Mouse (Mus musculus) CH12.LX (cell line): Measurements from ENCODE around the gene Ube2i. TPM values are rescaled to one million over a fixed set of nuclear protein-coding genes. Genes with fewer than 3 reads are reported as not detected.

Experiments used
- DNase-seq: peaks from one replicate; pipeline ENCODE4 v3.0.0-alpha.2; 2013; ENCODE audit errors: extremely low read depth
- H3K27ac ChIP-seq: 2 replicates; pipeline ENCODE4 v1.5.1; 2012; ENCODE audit warnings: low read depth, mild to moderate bottlenecking, control low read depth, moderate library complexity; ENCODE audit not compliant: insufficient read depth
- H3K27me3 ChIP-seq: replicated peaks from 2 replicates; pipeline ENCODE3; 2012; ENCODE audit warnings: inconsistent platforms
- H3K36me3 ChIP-seq, 2 experiments: replicated peaks in 1 of 2; 2 replicates each; pipeline versions ENCODE3 to v1.6.1; 2012; ENCODE audit warnings: inconsistent platforms in 1 of 2, low read length in 1 of 2, mild to moderate bottlenecking in 1 of 2, mixed read lengths in 1 of 2, moderate library complexity in 1 of 2; ENCODE audit not compliant: control insufficient read depth in 1 of 2, insufficient read depth in 1 of 2
- H3K4me1 ChIP-seq, 2 experiments: 2 replicates each; pipeline ENCODE4 v1.6.1; 2012; ENCODE audit warnings: inconsistent platforms in 1 of 2, moderate library complexity in 1 of 2; ENCODE audit not compliant: insufficient read depth in 2 of 2, control insufficient read depth in 1 of 2
- H3K4me2 ChIP-seq: 2 replicates; pipeline ENCODE4 v1.6.1; 2012; ENCODE audit warnings: low read depth, mild to moderate bottlenecking, control low read depth; ENCODE audit not compliant: poor library complexity, insufficient read depth, severe bottlenecking
- H3K4me3 ChIP-seq, 3 experiments: fragments of 150-350 bp in 1 of 3; sonication (generic) in 1 of 3; replicated peaks in 1 of 3; 2 replicates each; pipeline versions ENCODE3 to v1.5.1; 2011 to 2012; ENCODE audit warnings: low read depth in 2 of 3, low read length in 2 of 3, mild to moderate bottlenecking in 2 of 3, moderate library complexity in 2 of 3, control low read depth in 1 of 3, improper control_type of control experiment in 1 of 3, inconsistent platforms in 1 of 3, mixed read lengths in 1 of 3; ENCODE audit not compliant: poor library complexity in 1 of 3
- H3K79me2 ChIP-seq: replicated peaks from 2 replicates; pipeline ENCODE4 v1.6.1; 2012; ENCODE audit warnings: mild to moderate bottlenecking, moderate library complexity; ENCODE audit not compliant: control insufficient read depth, poor library complexity, insufficient read depth, severe bottlenecking; ENCODE audit errors: extremely low read depth
- H3K9ac ChIP-seq: 2 replicates; pipeline ENCODE4 v1.6.1; 2012; ENCODE audit warnings: low read depth, mild to moderate bottlenecking, control low read depth, moderate library complexity; ENCODE audit not compliant: insufficient read depth
- H3K9me3 ChIP-seq: replicated peaks from 2 replicates; pipeline ENCODE3; 2012; ENCODE audit warnings: low read length, inconsistent platforms, mixed read lengths
- CHD1 ChIP-seq: IDR thresholded peaks from 2 replicates; pipeline ENCODE4 v1.6.1; 2012; ENCODE audit warnings: low read depth, low read length, improper control_type of control experiment, inconsistent platforms
- CTCF ChIP-seq, 2 experiments: IDR thresholded peaks in 1 of 2; conservative IDR thresholded peaks in 1 of 2; 2 replicates each; pipeline ENCODE4 v1.5.1; 2011 to 2012; ENCODE audit warnings: low read depth in 2 of 2, low read length in 2 of 2, improper control_type of control experiment in 1 of 2, inconsistent platforms in 1 of 2, mild to moderate bottlenecking in 1 of 2, moderate library complexity in 1 of 2
- ELF1 ChIP-seq: IDR thresholded peaks from 2 replicates; pipeline ENCODE4 v1.6.1; 2014; ENCODE audit warnings: low read depth, mild to moderate bottlenecking, inconsistent platforms, low read length, improper control_type of control experiment
- EP300 ChIP-seq: IDR thresholded peaks from 2 replicates; pipeline ENCODE4 v1.6.1; 2011; ENCODE audit warnings: low read length, improper control_type of control experiment
- HCFC1 ChIP-seq: IDR thresholded peaks from 2 replicates; pipeline ENCODE4 v1.6.1; 2012; ENCODE audit warnings: low read depth, mild to moderate bottlenecking, inconsistent platforms, low read length, improper control_type of control experiment
- IRF4 ChIP-seq: IDR thresholded peaks from 2 replicates; pipeline ENCODE4 v1.6.1; 2014; ENCODE audit warnings: low read depth, mild to moderate bottlenecking, inconsistent platforms, low read length, improper control_type of control experiment
- JUND ChIP-seq: conservative IDR thresholded peaks from 2 replicates; pipeline ENCODE4 v1.6.1; 2011; ENCODE audit warnings: low read depth, low read length, improper control_type of control experiment
- KAT2A ChIP-seq: IDR thresholded peaks from 2 replicates; pipeline ENCODE4 v1.6.1; 2012; ENCODE audit warnings: low read length, improper control_type of control experiment, inconsistent platforms; ENCODE audit not compliant: insufficient replicate concordance
- MAX ChIP-seq: IDR thresholded peaks from 2 replicates; pipeline ENCODE4 v1.6.1; 2011; ENCODE audit warnings: low read length, improper control_type of control experiment
- MAZ ChIP-seq: IDR thresholded peaks from 2 replicates; pipeline ENCODE4 v1.6.1; 2012; ENCODE audit warnings: low read depth, mild to moderate bottlenecking, inconsistent platforms, low read length, improper control_type of control experiment, moderate library complexity
- MYC ChIP-seq: IDR thresholded peaks from 2 replicates; pipeline ENCODE4 v1.6.1; 2011; ENCODE audit warnings: low read depth, mild to moderate bottlenecking, improper control_type of control experiment, low read length
- NELFE ChIP-seq: IDR thresholded peaks from 2 replicates; pipeline ENCODE4 v1.6.1; 2011; ENCODE audit warnings: low read depth, low read length, improper control_type of control experiment
- NRF1 ChIP-seq: IDR thresholded peaks from 2 replicates; pipeline ENCODE4 v1.6.1; 2014; ENCODE audit warnings: low read depth, mild to moderate bottlenecking, inconsistent platforms, low read length, improper control_type of control experiment, moderate library complexity
- SIN3A ChIP-seq: IDR thresholded peaks from 2 replicates; pipeline ENCODE4 v1.6.1; 2012; ENCODE audit warnings: low read length, improper control_type of control experiment, inconsistent platforms
- SMC3 ChIP-seq: IDR thresholded peaks from 2 replicates; pipeline ENCODE4 v1.6.1; 2011; ENCODE audit warnings: low read depth, low read length, improper control_type of control experiment
- TBP ChIP-seq: conservative IDR thresholded peaks from 2 replicates; pipeline ENCODE4 v1.6.1; 2011; ENCODE audit warnings: low read depth, low read length, improper control_type of control experiment
- TCF12 ChIP-seq: IDR thresholded peaks from 2 replicates; pipeline ENCODE4 v1.6.1; 2014; ENCODE audit warnings: low read depth, mild to moderate bottlenecking, inconsistent platforms, low read length, improper control_type of control experiment
- USF1 ChIP-seq: IDR thresholded peaks from 2 replicates; pipeline ENCODE4 v1.6.1; 2014; ENCODE audit warnings: low read depth, mild to moderate bottlenecking, inconsistent platforms, low read length, improper control_type of control experiment
- ZC3H11A ChIP-seq: IDR thresholded peaks from 2 replicates; pipeline ENCODE4 v1.6.1; 2012; ENCODE audit warnings: low read depth, mild to moderate bottlenecking, inconsistent platforms, low read length, improper control_type of control experiment
- ZMIZ1 ChIP-seq: IDR thresholded peaks from 2 replicates; pipeline ENCODE4 v1.6.1; 2012; ENCODE audit warnings: low read depth, mild to moderate bottlenecking, inconsistent platforms, low read length, improper control_type of control experiment
- ZNF384 ChIP-seq: IDR thresholded peaks from 2 replicates; pipeline ENCODE4 v1.6.1; 2012; ENCODE audit warnings: low read depth, low read length, improper control_type of control experiment, inconsistent platforms
- dilution Hi-C: fragments of 300-500 bp; cut with MboI; formaldehyde crosslinking; loops from 2 replicates; pipeline ENCODE4 v1.14.3; 2020; ENCODE audit warnings: low sequenced_read_pairs; ENCODE audit not compliant: extremely low pct_unique_long_range_greater_than_20kb, extremely low pct_ligation_motif_present
- in situ Hi-C: fragments of 300-500 bp; cut with MboI; formaldehyde crosslinking; loops from 3 replicates; pipeline ENCODE4 v1.14.3; 2019; ENCODE audit warnings: low sequenced_read_pairs, low pct_ligation_motif_present, low pct_unique_long_range_greater_than_20kb, mixed read lengths
- polyA plus RNA-seq: library from polyadenylated mRNA; unstranded; fragments of >175 nt; gene quantifications from 2 replicates; pipeline ENCODE4 v1.2.1, GENCODE M21; 2012; ENCODE audit warnings: low read depth; ENCODE audit not compliant: insufficient read length
- total RNA-seq, 2 experiments: library from RNA; depleted of rRNA; stranded (reverse); fragments of 300-350 nt in 1 of 2; fragments of >200 nt in 1 of 2; gene quantifications; 2 replicates each; pipeline ENCODE4 v1.2.3; 2012 to 2014

Ube2i gene
- total and polyA plus RNA-seq, 3 experiments = 356 to 731 (median 578) TPM

GRCm38 (mm10) chr17:25252643-25253042, 21.8 kb downstream of the Ube2i start:
- no peaks in the 10 kb centered on the region for H3K79me2 ChIP-seq
- H3K4me3 ChIP-seq = no peak overlapping the region
- no peak for TF ChIP-seq TBP
- TF ChIP-seq IRF4 = no peak
- no peak for TF ChIP-seq ZNF384
- no peak for TF ChIP-seq HCFC1
- no peak for TF ChIP-seq NRF1
- no peak for TF ChIP-seq JUND
- no peak for TF ChIP-seq SMC3
- TF ChIP-seq CTCF (conservative IDR thresholded peaks at IDR 0.05 in 1 of 2, IDR thresholded peaks at IDR 0.05 in 1 of 2; ENCODE audit: low read depth in 2 of 2, low read length in 2 of 2) = no peak
- in situ Hi-C loops (no loop called here), dilution Hi-C loops (no loop called here)
- peaks cover 19% of the 10 kb centered on the region for H3K27me3 ChIP-seq
- no peak overlapping the region for H3K4me2 ChIP-seq
- H3K36me3 ChIP-seq = peaks cover 0 to 7% of the 10 kb centered on the region in 2 experiments
- peaks cover 0 to 2% of the 10 kb centered on the region in 2 experiments; a peak in 1 of 4 replicates for H3K4me1 ChIP-seq
- no peak for DNase-seq
- H3K27ac ChIP-seq = no peak overlapping the region
- H3K9me3 ChIP-seq = no peaks in the 10 kb centered on the region
- no peak overlapping the region for H3K9ac ChIP-seq

DNA sequence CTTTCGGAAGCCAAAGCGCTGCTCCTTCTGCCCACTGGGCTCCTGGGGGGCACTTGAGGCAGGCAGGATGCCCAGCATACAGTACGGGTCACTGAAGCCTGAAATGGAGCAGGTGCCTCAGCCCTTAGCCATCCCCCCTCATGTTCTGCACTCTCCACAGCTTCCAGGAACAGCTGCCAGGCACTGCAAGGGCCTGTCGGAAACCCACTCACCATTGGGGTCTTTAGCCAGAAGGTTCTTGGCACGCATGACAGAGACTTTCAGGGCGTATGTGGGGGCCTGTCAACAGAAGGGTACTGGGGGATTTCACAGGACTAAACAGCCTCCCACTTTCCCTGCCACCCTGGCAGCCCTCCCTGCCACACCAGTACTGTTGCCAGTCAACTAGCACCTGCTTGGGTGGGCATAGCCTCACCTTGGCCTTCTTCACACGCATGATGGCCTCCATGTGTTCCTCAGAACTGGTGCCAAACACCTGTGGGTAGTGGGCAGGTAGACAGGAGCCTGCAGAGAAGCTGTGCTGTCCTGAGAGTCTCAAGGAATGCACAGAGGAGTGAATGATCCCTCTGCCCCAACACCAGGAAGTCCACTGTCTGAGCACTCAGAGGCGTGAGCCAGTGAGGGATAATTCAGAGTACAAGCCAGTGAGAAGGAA, 24.1 kb downstream of the Ube2i start:
- dilution Hi-C loops = no loop called here
- no peak for DNase-seq
- Histone ChIP-seq H3K79me2 (no peaks in the 10 kb centered on the region), H3K9ac (no peak overlapping the region), H3K36me3 (peaks cover 2 to 14% of the 10 kb centered on the region in 2 experiments)
- TF ChIP-seq IRF4 (no peak), SIN3A (no peak), CHD1 (no peak)
- TF ChIP-seq, all 38 proteins: peak for 0
- in situ Hi-C loops = no loop called here
- Histone ChIP-seq H3K27ac (no peak overlapping the region), H3K4me1 (no peaks in the 10 kb centered on the region), H3K9me3 (no peaks in the 10 kb centered on the region), H3K27me3 (peaks cover 19% of the 10 kb centered on the region), H3K4me2 (no peak overlapping the region), H3K4me3 (no peak overlapping the region)

DNA sequence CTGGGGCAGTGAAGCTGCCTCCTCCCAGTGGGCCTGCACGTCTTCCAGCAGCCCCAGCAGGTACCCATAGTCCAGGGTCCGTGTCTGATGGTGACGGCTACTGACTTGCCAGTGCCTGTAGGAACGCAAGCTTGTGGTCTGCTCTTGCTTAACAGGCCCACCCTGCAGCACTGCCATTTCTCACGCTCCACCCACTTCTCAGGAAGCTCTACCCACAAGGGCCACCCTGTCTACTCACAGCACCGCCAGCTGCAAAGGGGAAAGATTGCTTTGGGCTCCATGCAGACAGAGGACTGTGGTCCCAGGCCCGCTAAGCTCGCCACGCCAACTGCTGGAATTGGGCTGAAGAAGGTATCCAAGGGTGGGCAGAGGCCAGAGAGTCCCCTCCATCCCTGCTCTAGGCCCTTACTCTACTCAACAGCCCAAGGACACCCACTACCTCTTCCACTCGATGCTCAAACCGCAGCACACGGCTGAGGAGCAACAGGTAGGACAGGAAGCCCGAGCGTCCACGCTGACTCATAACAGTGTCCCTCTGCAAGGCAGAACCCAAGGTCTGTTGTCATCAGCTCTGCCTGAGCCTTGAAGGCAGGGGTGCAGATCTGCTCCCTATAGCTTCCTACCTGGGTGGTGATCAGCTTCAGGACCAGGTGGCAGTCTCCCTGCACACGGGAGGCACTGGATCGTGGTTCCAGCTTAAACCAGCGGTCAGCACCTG, 26.2 kb downstream of the Ube2i start:
- in situ Hi-C loops (no loop called here), dilution Hi-C loops (no loop called here)
- Histone ChIP-seq H3K9me3 (no peaks in the 10 kb centered on the region), H3K27ac (no peak overlapping the region), H3K36me3 (peaks cover 20 to 34% of the 10 kb centered on the region in 2 experiments), H3K4me3 (no peak overlapping the region), H3K79me2 (no peaks in the 10 kb centered on the region), H3K4me1 (no peaks in the 10 kb centered on the region), H3K9ac (no peak overlapping the region), H3K27me3 (peaks cover 13% of the 10 kb centered on the region), H3K4me2 (no peak overlapping the region)
- TF ChIP-seq NELFE (no peak), MAZ (no peak), MAX (no peak), MYC (no peak), KAT2A (no peak), ZMIZ1 (no peak), TCF12 (no peak), EP300 (no peak), USF1 (no peak), ELF1 (no peak), ZC3H11A (no peak)
- DNase-seq = no peak
